Mouse (Mus musculus): ENCODE results near the gene Chga.

- TF ChIP-seq GATA1 (IDR thresholded peaks at IDR 0.05; ENCODE audit: borderline replicate concordance, low read length) (no peak), FLI1 (IDR thresholded peaks at IDR 0.05; ENCODE audit: low read length) (no peak)
Measured at GRCm38 (mm10) chr12:102511363-102511762, 43.4 kb upstream of the Chga start.

Measured in megakaryocyte, embryonic 14.5 days (primary cell).